Mouse (Mus musculus) 3T3-L1 (cell line): ENCODE measurements around the gene Fbln7.

Experiments used
- DNase-seq: peaks from one replicate; pipeline ENCODE4 v3.0.0-alpha.2; 2015; ENCODE audit warnings: low read depth, low spot score

Gene Fbln7

GRCm38 (mm10) chr2:128862636-128863035 lies at the start of gene Fbln7:
Fbln7 (plus strand) TSS chr2:128862981.
- DNase-seq: no peak

GRCm38 (mm10) chr2:128816311-128816710 lies 46.5 kb upstream of the Fbln7 start:
- DNase-seq: no peak

- peak; percentile 52 for DNase-seq
These were observed 45.9 kb upstream of the Fbln7 start for GRCm38 (mm10) chr2:128816916-128817315.

- DNase-seq: peak; percentile 97
These were observed 45.4 kb upstream of the Fbln7 start for GRCm38 (mm10) chr2:128817387-128817785.

GRCm38 (mm10) chr2:128817786-128818681 lies 44.7 kb upstream of the Fbln7 start, which contains the start of gene Tmem87b:
Tmem87b (plus strand) TSS chr2:128818118.
- DNase-seq: peak; percentile 98

GRCm38 (mm10) chr2:128818956-128819643 lies 43.7 kb upstream of the Fbln7 start:
- peak; percentile 69 for DNase-seq

- DNase-seq: no peak
These were observed 42.1 kb upstream of the Fbln7 start for GRCm38 (mm10) chr2:128820631-128821030.

GRCm38 (mm10) chr2:128823893-128824292 lies 38.9 kb upstream of the Fbln7 start:
- no peak for DNase-seq

GRCm38 (mm10) chr2:128827787-128828186 lies 35.0 kb upstream of the Fbln7 start:
- DNase-seq: no peak

GRCm38 (mm10) chr2:128832611-128833010 lies 30.2 kb upstream of the Fbln7 start:
- DNase-seq: no peak

- peak; percentile 92 for DNase-seq
These were observed 29.7 kb upstream of the Fbln7 start for GRCm38 (mm10) chr2:128833035-128833434.

- no peak for DNase-seq
These were observed 29.3 kb upstream of the Fbln7 start for GRCm38 (mm10) chr2:128833435-128833834.

GRCm38 (mm10) chr2:128837531-128837930 lies 25.2 kb upstream of the Fbln7 start:
- DNase-seq: no peak

- DNase-seq: no peak
These were observed 24.2 kb upstream of the Fbln7 start for GRCm38 (mm10) chr2:128838611-128839010.

GRCm38 (mm10) chr2:128839501-128839900 lies 23.3 kb upstream of the Fbln7 start:
- DNase-seq: peak; percentile 30

GRCm38 (mm10) chr2:128842437-128842836 lies 20.3 kb upstream of the Fbln7 start:
- no peak for DNase-seq

GRCm38 (mm10) chr2:128850036-128850435 lies 12.7 kb upstream of the Fbln7 start:
- no peak for DNase-seq

- DNase-seq: peak; percentile 12
These were observed 6.1 kb upstream of the Fbln7 start for GRCm38 (mm10) chr2:128856673-128857072.

GRCm38 (mm10) chr2:128858962-128859361 lies 3.8 kb upstream of the Fbln7 start:
- DNase-seq: no peak

- DNase-seq: peak; percentile 13
These were observed 2.9 kb upstream of the Fbln7 start for GRCm38 (mm10) chr2:128859861-128860260.

- no peak for DNase-seq
These were observed 1.1 kb downstream of the Fbln7 start for GRCm38 (mm10) chr2:128863777-128864331.

- no peak for DNase-seq
These were observed 2.3 kb downstream of the Fbln7 start for GRCm38 (mm10) chr2:128865061-128865460.
